Mouse (Mus musculus) bone marrow macrophage, adult 2 months (primary cell): ENCODE data around the gene Pbx4.

Experiments
- CTCF ChIP-seq: IDR thresholded peaks from 2 replicates; pipeline ENCODE4 v1.5.1; 2012; ENCODE audit warnings: low read depth, mild to moderate bottlenecking, low read length, moderate library complexity
- POLR2A ChIP-seq: IDR thresholded peaks from 2 replicates; pipeline ENCODE4 v1.6.1; 2012; ENCODE audit warnings: mild to moderate bottlenecking, low read depth, low read length, borderline replicate concordance

DNA sequence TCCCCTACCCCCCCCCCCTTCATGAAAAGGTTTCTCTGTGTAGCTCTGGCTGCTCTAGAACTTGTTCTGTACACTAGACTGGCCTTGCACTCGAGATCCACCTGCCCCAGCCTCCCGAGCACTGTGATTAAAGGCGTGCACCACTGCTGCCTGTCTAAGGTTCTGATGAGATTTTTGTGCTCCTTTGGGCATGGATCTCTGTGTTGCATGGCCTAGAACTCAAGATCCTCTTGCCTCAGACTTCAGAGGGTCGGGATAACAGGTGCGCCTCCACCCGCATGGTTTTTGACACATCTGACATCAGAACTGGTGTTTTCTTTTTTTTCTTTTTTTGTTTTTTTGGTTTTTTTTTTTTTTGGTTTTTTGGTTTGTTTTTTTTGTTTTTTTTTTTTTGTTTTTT lies 27.8 kb upstream of the Pbx4 start:
- no peak for TF ChIP-seq CTCF
- no peak for TF ChIP-seq POLR2A
